Mouse (Mus musculus) gastrocnemius, postnatal 36 days (tissue): ENCODE measurements around the gene Iqcn. TPM values are rescaled to one million over a fixed set of nuclear protein-coding genes. Genes with fewer than 3 reads are reported as not detected.

ENCODE experiments used
- DNase-seq, 2 experiments: peaks; one replicate each; pipeline ENCODE4 v3.0.0; 2022
- intact Hi-C: fragments of 180-260 bp; cut with DNase I; formaldehyde crosslinking; loops from one replicate; pipeline ENCODE4 v1.15.1; 2025
- total RNA-seq, 2 experiments: library from RNA; stranded (reverse); gene quantifications; 2 replicates each; pipeline ENCODE4 v1.2.3; 2021

Gene Iqcn
- total RNA-seq, 2 experiments from 2014 or later = 0.05 TPM; not detected in 1

DNA sequence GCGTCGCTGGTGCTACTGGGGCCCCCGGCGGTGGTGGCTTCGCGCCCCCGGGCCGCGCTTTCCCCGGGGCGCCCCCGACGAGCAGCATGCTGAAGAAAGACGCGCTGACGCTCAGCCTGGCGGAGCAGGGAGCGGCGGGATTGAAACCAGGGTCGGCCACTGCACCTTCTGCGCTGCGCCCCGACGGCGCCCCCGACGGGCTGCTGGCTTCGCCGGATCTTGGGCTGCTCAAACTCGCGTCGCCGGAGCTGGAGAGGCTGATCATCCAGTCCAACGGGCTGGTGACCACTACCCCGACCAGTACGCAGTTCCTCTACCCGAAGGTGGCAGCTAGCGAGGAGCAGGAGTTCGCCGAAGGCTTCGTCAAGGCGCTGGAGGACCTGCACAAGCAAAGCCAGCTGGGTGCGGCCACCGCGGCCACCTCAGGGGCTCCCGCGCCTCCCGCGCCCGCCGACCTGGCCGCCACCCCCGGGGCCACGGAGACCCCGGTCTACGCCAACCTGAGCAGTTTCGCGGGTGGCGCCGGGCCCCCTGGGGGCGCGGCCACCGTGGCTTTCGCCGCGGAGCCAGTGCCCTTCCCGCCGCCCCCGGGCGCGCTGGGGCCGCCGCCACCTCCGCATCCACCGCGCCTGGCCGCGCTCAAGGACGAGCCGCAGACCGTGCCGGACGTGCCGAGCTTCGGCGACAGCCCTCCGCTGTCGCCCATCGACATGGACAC lies 4.0 kb upstream of the Iqcn start:
- peak in 1 of 2 experiments; percentile 64 for DNase-seq
- intact Hi-C loops = no loop called here

DNA sequence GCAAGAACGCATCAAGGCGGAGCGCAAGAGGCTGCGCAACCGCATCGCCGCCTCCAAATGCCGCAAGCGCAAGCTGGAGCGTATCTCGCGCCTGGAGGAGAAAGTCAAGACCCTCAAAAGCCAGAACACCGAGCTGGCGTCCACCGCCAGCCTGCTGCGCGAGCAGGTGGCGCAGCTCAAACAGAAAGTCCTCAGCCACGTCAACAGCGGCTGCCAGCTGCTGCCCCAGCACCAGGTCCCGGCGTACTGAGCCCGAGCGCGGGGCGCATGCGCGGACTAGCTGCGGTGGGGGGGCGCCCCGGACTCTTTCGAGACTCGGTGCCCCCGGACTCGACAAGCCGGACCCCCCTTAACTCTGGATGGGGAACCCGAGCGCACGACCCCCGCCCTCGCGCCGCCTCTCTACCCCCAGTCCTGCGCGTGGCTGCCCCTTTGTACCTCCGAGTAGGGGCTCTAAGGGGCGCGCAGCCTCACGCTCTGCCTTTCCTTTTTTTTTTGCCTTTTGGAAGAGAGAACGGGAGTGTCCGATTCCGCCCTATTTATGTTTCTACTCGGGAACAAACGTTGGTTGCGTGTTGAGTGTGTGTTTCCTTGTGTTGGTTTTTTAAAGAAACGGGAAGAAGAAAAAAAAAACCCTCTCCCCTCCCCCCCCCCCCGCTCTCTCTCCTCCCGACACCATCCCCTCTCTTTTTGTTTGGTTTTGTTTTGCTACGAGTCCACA lies 3.3 kb upstream of the Iqcn start:
- peak; percentile 69 to 81 for DNase-seq
- intact Hi-C loops = loop anchor here (1.0 to 5.0 kb wide), 2 partner anchors 27 to 68 kb away; partner anchors contain the start of genes Gdf15 and Lsm4

GRCm38 (mm10) chr8:70700555-70700922 lies 2.7 kb upstream of the Iqcn start:
- peak; percentile 82 to 88 for DNase-seq
- intact Hi-C loops = loop anchor here (1.0 to 5.0 kb wide), 2 partner anchors 27 to 68 kb away; partner anchors contain the start of genes Gdf15 and Lsm4

GRCm38 (mm10) chr8:70701048-70701981 lies 1.9 kb upstream of the Iqcn start:
- no peak for DNase-seq
- intact Hi-C loops = loop anchor here (5.0 kb wide), 1 partner anchor 69 kb away; the partner anchor contains the start of gene Gdf15

DNA sequence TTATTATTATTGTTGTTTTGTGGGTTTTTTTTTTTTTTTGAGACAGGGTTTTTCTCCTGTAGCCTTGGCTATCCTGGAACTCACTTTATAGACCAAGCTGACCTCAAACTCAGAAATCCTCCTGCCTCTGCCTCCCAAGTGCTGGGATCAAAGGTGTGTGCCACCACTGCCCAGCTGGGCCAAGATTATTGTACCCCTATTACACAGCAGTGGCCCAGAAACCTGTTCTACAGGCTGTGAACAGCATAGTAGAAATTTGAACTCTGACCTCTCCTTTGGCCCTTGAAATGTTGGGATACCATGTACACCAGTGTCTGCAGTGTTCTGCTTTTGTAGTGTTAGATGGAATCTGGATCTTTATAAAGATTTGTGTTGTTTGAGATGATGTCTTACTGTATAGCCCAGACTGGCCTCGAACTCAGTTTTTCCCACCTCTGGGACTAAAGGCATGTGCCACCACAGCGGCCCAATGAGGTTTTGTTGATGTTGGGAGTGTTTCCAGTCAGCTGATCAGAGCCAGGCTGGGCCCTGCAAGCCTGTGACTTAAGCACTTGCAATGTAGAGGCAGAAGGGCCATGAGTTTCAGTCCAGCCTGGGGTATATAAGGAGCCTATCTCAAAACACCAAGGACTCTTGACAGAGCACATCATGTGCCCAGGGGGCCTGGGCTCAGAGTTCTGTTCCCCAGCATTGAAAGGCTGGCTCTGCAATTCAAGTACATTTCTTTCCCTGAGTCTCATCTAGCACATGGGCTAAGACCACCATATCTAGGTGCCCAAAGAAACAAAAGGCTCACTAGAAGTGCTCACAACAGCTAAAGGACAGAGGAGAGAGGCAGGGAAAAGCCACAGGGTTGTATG lies 1.0 kb upstream of the Iqcn start:
- DNase-seq = no peak
- intact Hi-C loops = loop anchor here (5.0 kb wide), 1 partner anchor 70 kb away; the partner anchor contains the start of gene Gdf15

- DNase-seq = peak; percentile 85 to 86
- intact Hi-C loops = loop anchor here (5.0 kb wide), 1 partner anchor 71 kb away; the partner anchor contains the start of gene Gdf15
Measured at GRCm38 (mm10) chr8:70702842-70703182, 445 bp upstream of the Iqcn start.

DNA sequence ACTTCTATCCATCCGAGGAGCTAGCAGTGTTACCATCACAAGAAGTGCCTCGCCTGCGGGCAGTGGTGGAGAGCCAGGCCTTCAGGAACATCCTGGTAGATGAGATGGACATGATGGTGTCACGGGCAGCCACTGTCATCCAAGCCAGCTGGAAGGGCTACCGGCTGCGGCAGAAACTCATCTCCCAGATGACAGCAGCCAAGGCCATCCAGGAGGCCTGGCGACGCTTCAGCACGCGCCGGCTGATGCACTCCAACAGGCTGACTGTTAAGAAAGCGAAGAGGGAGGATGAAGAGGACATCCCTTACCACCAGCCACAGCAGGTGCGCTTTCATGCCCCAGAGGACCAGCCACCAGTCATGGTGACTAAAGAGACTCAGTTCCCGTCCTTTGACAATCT lies 5.0 kb downstream of the Iqcn start:
- intact Hi-C loops = no loop called here
- no peak for DNase-seq

- intact Hi-C loops = no loop called here
- DNase-seq = no peak
Measured at GRCm38 (mm10) chr8:70709794-70710193, 6.5 kb downstream of the Iqcn start.

DNA sequence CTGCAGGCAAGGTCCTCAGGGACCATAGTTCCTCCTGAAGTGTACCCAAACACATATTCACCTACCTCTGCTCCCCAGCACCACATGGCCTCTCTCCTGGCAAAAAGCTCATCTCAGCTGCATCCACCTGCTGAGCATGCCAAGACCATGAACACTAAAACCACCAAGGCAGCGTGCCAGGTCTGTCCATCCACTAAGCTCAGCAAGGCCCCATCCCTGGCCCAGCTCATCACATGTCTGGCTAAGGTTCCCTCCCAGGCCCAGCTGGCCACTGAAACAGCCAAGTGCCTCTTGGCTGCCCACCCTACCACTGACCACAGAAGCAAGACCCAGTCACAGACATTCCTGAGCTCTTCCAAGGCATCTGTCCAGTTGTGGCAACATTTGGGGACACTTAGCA lies 7.0 kb downstream of the Iqcn start:
- DNase-seq = peak in 1 of 2 experiments; percentile 63

GRCm38 (mm10) chr8:70711041-70711440 lies 7.8 kb downstream of the Iqcn start:
- DNase-seq = no peak
- intact Hi-C loops = no loop called here

More for the DNA sequence above, 7.0 kb downstream of the Iqcn start:
- intact Hi-C loops = no loop called here

DNA sequence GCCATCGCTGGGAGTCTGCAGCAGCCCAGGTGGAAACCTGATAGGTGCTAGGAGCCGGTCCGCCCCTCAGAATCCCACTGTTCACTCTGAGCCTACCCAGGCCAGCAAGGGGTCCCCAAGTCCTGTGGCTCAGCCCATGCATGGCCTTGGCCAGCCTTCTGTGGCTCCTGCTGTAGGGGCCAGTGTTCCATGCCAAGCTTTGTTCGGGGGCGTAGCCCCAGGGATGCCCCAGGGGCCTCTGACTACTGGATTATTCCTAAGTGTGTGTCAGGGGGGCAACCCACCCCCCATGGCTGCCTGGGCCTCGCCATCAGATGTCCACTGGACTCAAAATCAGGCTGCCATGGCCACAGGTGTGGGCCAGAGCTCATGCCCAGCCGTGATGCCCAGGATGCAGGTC lies 10.7 kb downstream of the Iqcn start:
- no peak for DNase-seq
- intact Hi-C loops = no loop called here

- intact Hi-C loops = no loop called here
- DNase-seq = peak in 1 of 2 experiments; percentile 3
Measured at GRCm38 (mm10) chr8:70715086-70715485, 11.8 kb downstream of the Iqcn start.

DNA sequence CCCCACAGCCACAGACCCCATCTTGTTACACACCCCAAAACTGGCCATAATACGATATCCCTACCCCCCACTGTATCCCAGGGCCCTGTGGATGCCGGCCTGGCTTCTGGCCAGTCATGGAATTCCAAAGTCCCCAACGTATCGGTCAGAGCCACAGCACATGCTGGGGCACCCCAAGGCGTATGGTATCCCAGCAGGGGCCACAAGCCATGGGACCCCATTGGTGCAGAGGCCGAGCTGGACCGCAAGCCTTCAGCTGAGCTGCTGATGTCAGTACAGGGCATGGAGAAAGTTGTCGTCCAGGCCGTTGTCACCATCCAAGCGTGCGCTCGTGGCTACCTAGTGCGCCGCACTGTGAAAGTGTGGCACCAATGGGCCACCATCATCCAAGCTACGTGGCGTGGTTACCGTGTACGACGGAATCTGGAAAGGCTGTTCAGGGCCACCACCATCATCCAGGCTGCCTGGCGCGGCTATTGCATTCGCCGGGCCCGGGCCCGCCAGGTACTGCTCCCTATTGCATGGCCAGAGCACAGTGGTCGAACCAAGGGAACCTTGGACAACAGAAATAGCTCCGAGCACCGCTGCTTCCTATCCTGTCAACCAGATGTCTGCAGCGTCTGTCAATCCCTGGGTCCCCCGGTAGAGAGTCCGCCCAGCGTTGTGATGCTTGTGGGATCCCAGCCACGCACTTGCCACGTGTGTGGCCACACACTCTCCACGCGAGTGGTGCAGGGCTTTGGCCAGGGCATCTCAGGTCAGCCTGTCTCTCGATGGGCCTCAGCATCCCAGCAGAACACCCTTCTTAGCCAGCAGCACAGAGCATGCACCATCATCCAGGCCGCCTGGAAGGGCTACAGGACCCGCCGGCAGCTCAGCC lies 13.5 kb downstream of the Iqcn start:
- peak in 1 of 2 experiments; percentile 6 for DNase-seq
- intact Hi-C loops = no loop called here

- peak in 1 of 2 experiments; percentile 28 for DNase-seq
- intact Hi-C loops = no loop called here
Measured at GRCm38 (mm10) chr8:70718297-70718696, 15.0 kb downstream of the Iqcn start, which contains the start of gene Gm3336. Gene Gm3336, plus strand, starts transcription at chr8:70718543.

GRCm38 (mm10) chr8:70719796-70720270 lies 16.6 kb downstream of the Iqcn start:
- intact Hi-C loops = loop anchor here (1.0 to 2.0 kb wide), 2 partner anchors 32 to 121 kb away; no protein-coding TSS in a partner anchor
- peak; percentile 9 to 20 for DNase-seq

DNA sequence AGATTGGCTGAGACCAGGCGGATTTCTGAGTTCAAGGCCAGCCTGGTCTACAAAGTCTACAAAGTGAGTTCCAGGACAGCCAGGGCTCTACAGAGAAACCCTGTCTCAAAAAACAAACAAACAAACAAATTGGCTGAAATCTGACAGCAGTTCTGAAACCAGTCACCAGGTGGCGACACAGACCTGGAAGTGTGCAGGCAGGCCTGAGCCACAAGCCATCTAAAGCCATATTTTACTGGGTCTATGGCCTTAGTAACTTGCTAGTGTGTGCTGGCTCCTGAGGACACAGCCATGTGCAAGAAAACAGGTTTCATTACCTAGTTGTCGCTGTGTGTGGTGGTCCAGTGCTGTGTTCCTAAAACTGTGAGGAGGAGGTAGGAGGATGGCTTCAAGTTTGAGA lies 17.5 kb downstream of the Iqcn start:
- peak; percentile 64 to 78 for DNase-seq
- intact Hi-C loops = loop anchor here (1.0 to 2.0 kb wide), 2 partner anchors 32 to 120 kb away; no protein-coding TSS in a partner anchor

- intact Hi-C loops = loop anchor here (2.0 kb wide), 1 partner anchor 119 kb away; no protein-coding TSS in a partner anchor
- peak in 1 of 2 experiments; percentile 3 for DNase-seq
Measured at GRCm38 (mm10) chr8:70721601-70722000, 18.3 kb downstream of the Iqcn start.
